ENCODE assay signal across 8 mouse cellular contexts in the genomic region with DNA sequence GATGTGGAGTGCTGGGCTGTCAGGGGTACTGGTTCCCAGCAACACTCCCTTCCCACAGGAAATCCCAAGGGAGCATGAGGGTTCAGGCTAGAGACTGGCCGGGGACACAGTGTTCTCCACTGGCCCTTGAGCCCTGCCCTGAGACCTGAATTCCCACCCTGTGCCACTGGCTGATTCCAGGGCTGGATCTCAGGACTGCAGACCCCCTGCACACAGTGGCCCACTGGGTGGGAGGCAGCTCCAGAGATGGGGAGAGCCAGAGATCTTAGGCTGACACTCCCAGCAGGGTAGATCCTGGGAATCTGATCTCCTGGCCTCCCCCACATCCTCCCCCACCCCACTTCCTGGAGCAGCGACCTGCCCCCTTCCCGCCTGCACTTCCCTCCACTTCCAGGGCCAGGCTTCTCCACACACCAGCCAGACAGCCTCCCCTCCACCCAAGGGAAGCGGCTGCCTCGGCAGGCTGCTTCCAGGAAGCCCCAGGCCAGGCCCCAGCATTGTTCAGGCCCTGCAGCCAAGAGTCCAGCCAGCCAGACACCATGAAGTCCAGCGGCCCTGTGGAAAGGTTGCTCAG. TPM values are rescaled to one million over a fixed set of nuclear protein-coding genes. Genes with fewer than 3 reads are reported as not detected.
DNase-seq lines count a peak whose midpoint lies in the region; ATAC-seq and TF ChIP-seq lines count a peak whose summit lies in the region.

No protein-coding gene starts in this region.

- H3K27me3 ChIP-seq in lung, embryonic 14.5 days (ENCODE audit: insufficient read depth, low read length) = no peaks in the 10 kb centered on the region
- no peaks in the 10 kb centered on the region for H3K27me3 ChIP-seq in stomach, embryonic 15.5 days (replicated peaks)

- H3K4me1 ChIP-seq in ES-E14 (ENCODE audit: control insufficient read depth in 2 of 2, insufficient read depth in 2 of 2, low read length in 2 of 2, poor library complexity in 1 of 2) = peaks cover 10 to 45% of the 10 kb centered on the region in 2 experiments; a peak in 3 of 4 replicates
- H3K4me1 ChIP-seq in cortical plate, adult 2 months (ENCODE audit: control insufficient read depth, insufficient read depth, low read length) = peaks cover 12% of the 10 kb centered on the region
- H3K4me1 ChIP-seq in lung, embryonic 14.5 days (ENCODE audit: insufficient read depth) = peaks cover 50% of the 10 kb centered on the region
- peaks cover 93% of the 10 kb centered on the region for H3K4me1 ChIP-seq in stomach, embryonic 15.5 days

- peak overlapping the region; percentile 23 to 24; a peak in 2 of 4 replicates for H3K4me3 ChIP-seq in ES-E14 (ENCODE audit: insufficient read depth in 1 of 2, low read depth in 1 of 2, low read length in 2 of 2, poor library complexity in 1 of 2, severe bottlenecking in 1 of 2)
- peak overlapping the region; percentile 18 for H3K4me3 ChIP-seq in cortical plate, adult 2 months (ENCODE audit: insufficient read depth, low read length)
- H3K4me3 ChIP-seq in lung, embryonic 14.5 days (ENCODE audit: low read depth, low read length) = peak overlapping the region; percentile 48
- peak overlapping the region; percentile 69 for H3K4me3 ChIP-seq in stomach, embryonic 15.5 days (replicated peaks)

- H3K4me2 ChIP-seq in lung, embryonic 14.5 days = peak overlapping the region; percentile 80
- peak overlapping the region; percentile 83 for H3K4me2 ChIP-seq in stomach, embryonic 15.5 days

- WGBS in lung, embryonic 14.5 days = 5% methylated on average over 6 of the region's 6 CpGs
- 7% methylated on average over 6 of the region's 6 CpGs for WGBS in stomach, embryonic 15.5 days

- H3K9me3 ChIP-seq in ES-E14 (ENCODE audit: control insufficient read depth, insufficient read depth, low read depth, low read length) = no peaks in the 10 kb centered on the region
- no peaks in the 10 kb centered on the region for H3K9me3 ChIP-seq in lung, embryonic 14.5 days (ENCODE audit: low read depth, low read length)
- no peaks in the 10 kb centered on the region for H3K9me3 ChIP-seq in stomach, embryonic 15.5 days

- ATAC-seq in lung, embryonic 14.5 days (ENCODE audit: insufficient read depth) = 0 out of 2 replicates have a peak, but pooled peaks have one; percentile 2
- ATAC-seq in stomach, embryonic 15.5 days (ENCODE audit: insufficient read depth, low FRiP score, low read depth) = no peak

- TF ChIP-seq POLR2A in cortical plate, adult 2 months (IDR thresholded peaks at IDR 0.05; ENCODE audit: extremely low read depth, insufficient read depth, low read length) = no peak

- in situ Hi-C loops in ES-E14 (cut with MboI; ENCODE audit: low sequenced_read_pairs in 2 of 2, unreplicated experiment in 2 of 2) = no loop called here

- peak overlapping the region; percentile 24; the same call in 1 of the 2 replicates for H3K9ac ChIP-seq in ES-E14 (ENCODE audit: insufficient read depth, low read depth, low read length, poor library complexity, severe bottlenecking)
- peak overlapping the region; percentile 64 for H3K9ac ChIP-seq in lung, embryonic 14.5 days
- H3K9ac ChIP-seq in stomach, embryonic 15.5 days = peak overlapping the region; percentile 30; the same call in 1 of the 2 replicates

- H3K27ac ChIP-seq in ES-E14 (ENCODE audit: insufficient read depth, low read depth, low read length, poor library complexity, severe bottlenecking) = no peak overlapping the region
- H3K27ac ChIP-seq in cortical plate, adult 2 months (ENCODE audit: insufficient read depth, low read length) = peak overlapping the region; percentile 93
- peak overlapping the region; percentile 98 for H3K27ac ChIP-seq in lung, embryonic 14.5 days (ENCODE audit: low read depth)
- H3K27ac ChIP-seq in stomach, embryonic 15.5 days = peak overlapping the region; percentile 98

- peaks cover 7% of the 10 kb centered on the region; the same call in 1 of the 2 replicates for H3K36me3 ChIP-seq in ES-E14 (ENCODE audit: control insufficient read depth, insufficient read depth, low read length, poor library complexity, severe bottlenecking)
- H3K36me3 ChIP-seq in lung, embryonic 14.5 days (ENCODE audit: insufficient read depth) = peaks cover 35% of the 10 kb centered on the region
- H3K36me3 ChIP-seq in stomach, embryonic 15.5 days = peaks cover 6% of the 10 kb centered on the region; the same call in 1 of the 2 replicates

- DNase-seq in ES-E14 (ENCODE audit: low read depth, low spot score) = no peak
- DNase-seq in heart, adult 9 months (ENCODE audit: low spot score in 2 of 2) = peak; percentile 90 to 94
- peak; percentile 71 to 80 for DNase-seq in kidney, adult 8-10 months
- DNase-seq in lung, embryonic 14.5 days = peak; percentile 72
- no peak for DNase-seq in cerebellum, postnatal 25 days
- no peak for DNase-seq in layer of hippocampus, adult 8-10 months (ENCODE audit: low spot score in 2 of 2)

- TF ChIP-seq CTCF in cortical plate, adult 2 months (IDR thresholded peaks at IDR 0.05; ENCODE audit: extremely low read depth, insufficient read depth, low read length) = no peak
- TF ChIP-seq CTCF in lung, embryonic 14.5 days (IDR thresholded peaks at IDR 0.05; ENCODE audit: low read depth) = 0 out of 2 replicates have a peak, but pooled peaks have one; percentile 1

TF ChIP-seq in ES-E14, 5 proteins besides CTCF, POLR2A, EP300 and RAD21:
- TF ChIP-seq ZC3H11A (IDR thresholded peaks at IDR 0.05; ENCODE audit: borderline replicate concordance, low read depth, low read length) (no peak), CHD2 (IDR thresholded peaks at IDR 0.05; ENCODE audit: low read depth, low read length) (no peak), HCFC1 (IDR thresholded peaks at IDR 0.05; ENCODE audit: borderline replicate concordance, insufficient read depth, low read length) (no peak), ZNF384 (IDR thresholded peaks at IDR 0.05; ENCODE audit: low read depth, low read length) (no peak), MAFK (IDR thresholded peaks at IDR 0.05; ENCODE audit: insufficient read depth, low read depth, low read length) (no peak)

RNA-seq across cellular contexts. Expression of a gene that starts 2.4 kb away (rescaled TPM):
- 4.5 and 4.9 TPM in 2 replicates for total RNA-seq in ES-E14 (2012; rRNA removed)
- polyA plus RNA-seq in cortical plate, adult 2 months (2012; rRNA removed) = 19.4 and 20.5 TPM in 2 replicates
- polyA plus RNA-seq in lung, embryonic 14.5 days (2014; fragmentation: Nextera tagmentation; extraction: Ambion mirVana) = 48.3 and 56.9 TPM in 2 replicates
- polyA plus RNA-seq in stomach, embryonic 15.5 days (2015; fragmentation: Nextera tagmentation; extraction: Ambion mirVana) = 34.6 and 34.7 TPM in 2 replicates
- total RNA-seq in layer of hippocampus, adult 8-10 months (2022) = 10 to 100 TPM; 22.4 to 26.9 (median 24.8) TPM

RNA-seq across cellular contexts. Expression of a gene that starts 29.1 kb away (rescaled TPM):
- total RNA-seq in ES-E14 (2012; rRNA removed) = 361 and 417 TPM in 2 replicates
- 100 and 107 TPM in 2 replicates for polyA plus RNA-seq in cortical plate, adult 2 months (2012; rRNA removed)
- 134 and 137 TPM in 2 replicates for polyA plus RNA-seq in lung, embryonic 14.5 days (2014; fragmentation: Nextera tagmentation; extraction: Ambion mirVana)
- polyA plus RNA-seq in stomach, embryonic 15.5 days (2015; fragmentation: Nextera tagmentation; extraction: Ambion mirVana) = 107 and 116 TPM in 2 replicates
- total RNA-seq in layer of hippocampus, adult 8-10 months (2022) = 100 to 1,000 TPM; 175 to 212 (median 192) TPM

RNA-seq across cellular contexts. Expression of a gene that starts 33.4 kb away (rescaled TPM):
- 22.7 and 34.8 TPM in 2 replicates for total RNA-seq in ES-E14 (2012; rRNA removed)
- 152 and 156 TPM in 2 replicates for polyA plus RNA-seq in cortical plate, adult 2 months (2012; rRNA removed)
- polyA plus RNA-seq in lung, embryonic 14.5 days (2014; fragmentation: Nextera tagmentation; extraction: Ambion mirVana) = 11.5 and 13.6 TPM in 2 replicates
- 25.0 and 25.2 TPM in 2 replicates for polyA plus RNA-seq in stomach, embryonic 15.5 days (2015; fragmentation: Nextera tagmentation; extraction: Ambion mirVana)
- total RNA-seq in layer of hippocampus, adult 8-10 months (2022) = 100 to 1,000 TPM; 144 to 152 (median 146) TPM

RNA-seq across cellular contexts. Expression of a gene that starts 41.5 kb away (rescaled TPM):
- 4.2 and 7.5 TPM in 2 replicates for total RNA-seq in ES-E14 (2012; rRNA removed)
- 69.5 and 71.7 TPM in 2 replicates for polyA plus RNA-seq in cortical plate, adult 2 months (2012; rRNA removed)
- polyA plus RNA-seq in lung, embryonic 14.5 days (2014; fragmentation: Nextera tagmentation; extraction: Ambion mirVana) = 6.8 and 7.2 TPM in 2 replicates
- 13.2 and 18.2 TPM in 2 replicates for polyA plus RNA-seq in stomach, embryonic 15.5 days (2015; fragmentation: Nextera tagmentation; extraction: Ambion mirVana)
- total RNA-seq in layer of hippocampus, adult 8-10 months (2022) = 10 to 100 TPM; 11.2 to 13.6 (median 12.7) TPM

RNA-seq across cellular contexts. Expression of a gene that starts 47.7 kb away (rescaled TPM):
- 5.3 and 9.5 TPM in 2 replicates for total RNA-seq in ES-E14 (2012; rRNA removed)
- 0.17 and 0.28 TPM in 2 replicates for polyA plus RNA-seq in cortical plate, adult 2 months (2012; rRNA removed)
- 0.16 and 0.19 TPM in 2 replicates for polyA plus RNA-seq in lung, embryonic 14.5 days (2014; fragmentation: Nextera tagmentation; extraction: Ambion mirVana)
- polyA plus RNA-seq in stomach, embryonic 15.5 days (2015; fragmentation: Nextera tagmentation; extraction: Ambion mirVana) = 5.9 and 6.2 TPM in 2 replicates
- under 1 TPM in 2 of 4 experiments, not detected in 2; 0.20 to 0.39 TPM for total RNA-seq in layer of hippocampus, adult 8-10 months (2022)

Comparison
In these comparisons a context has a peak if more than half of its experiments do, and no peak if none do; other contexts are left out.
1. DNase-seq: peak in heart, adult 9 months (2 of 2), kidney, adult 8-10 months (2 of 2) and lung, embryonic 14.5 days (single experiment); none in ES-E14 (single experiment), cerebellum, postnatal 25 days (0 of 2) and layer of hippocampus, adult 8-10 months (0 of 2).
2. H3K4me3 ChIP-seq: peak in every context shown above with its lines; median percentile 69 in stomach, embryonic 15.5 days; 48 in lung, embryonic 14.5 days; 24 in ES-E14; 18 in cortical plate, adult 2 months.
3. Peak in every context shown above with its lines, with median percentiles within 50 percentile points of each other: H3K9ac ChIP-seq.